Mouse (Mus musculus): ENCODE results near the gene 4930415O20Rik.
A peak's percentile ranks its signal among the peaks of the same experiment; 100 is the strongest.

The 4930415O20Rik gene

GRCm38 (mm10) chr15:98632921-98633320 is 62.1 kb downstream of the 4930415O20Rik start:
- no peak for DNase-seq

- no peak for DNase-seq
Observed at GRCm38 (mm10) chr15:98633822-98634470, 63.1 kb downstream of the 4930415O20Rik start.

GRCm38 (mm10) chr15:98634541-98635081 is 63.8 kb downstream of the 4930415O20Rik start:
- peak; percentile 80 for DNase-seq

GRCm38 (mm10) chr15:98635291-98635841 is 64.6 kb downstream of the 4930415O20Rik start:
- DNase-seq: no peak

GRCm38 (mm10) chr15:98636517-98636916 is 65.7 kb downstream of the 4930415O20Rik start:
- DNase-seq: peak; percentile 56

- DNase-seq: no peak
Observed at GRCm38 (mm10) chr15:98637155-98637554, 66.4 kb downstream of the 4930415O20Rik start.

Measured in layer of hippocampus, adult 9-11 months (tissue).